Mouse (Mus musculus) ES-E14 (cell line): ENCODE measurements around the gene Nnmt. TPM values are rescaled to one million over a fixed set of nuclear protein-coding genes. Genes with fewer than 3 reads are reported as not detected.

Experiments
- DNase-seq: peaks from one replicate; pipeline ENCODE4 v3.0.0-alpha.2; 2013; ENCODE audit warnings: low read depth, low spot score
- H3K27ac ChIP-seq: 2 replicates; pipeline ENCODE4 v1.5.1; 2012; ENCODE audit warnings: low read depth, mild to moderate bottlenecking, low read length, moderate library complexity, mixed read lengths; ENCODE audit not compliant: poor library complexity, insufficient read depth, severe bottlenecking
- H3K36me3 ChIP-seq: 2 replicates; pipeline ENCODE4 v1.6.1; 2012; ENCODE audit warnings: mild to moderate bottlenecking, low read length, moderate library complexity, mixed read lengths; ENCODE audit not compliant: control insufficient read depth, poor library complexity, insufficient read depth, severe bottlenecking
- H3K4me1 ChIP-seq, 2 experiments: fragments of 150-350 bp in 1 of 2; sonication (generic) in 1 of 2; 2 replicates each; pipeline ENCODE4 v1.6.1; 2012; ENCODE audit warnings: low read length in 2 of 2, mild to moderate bottlenecking in 1 of 2, mixed read lengths in 1 of 2; ENCODE audit not compliant: control insufficient read depth in 2 of 2, insufficient read depth in 2 of 2, poor library complexity in 1 of 2
- H3K4me3 ChIP-seq, 2 experiments: fragments of 150-350 bp in 1 of 2; sonication (generic) in 1 of 2; 2 replicates each; pipeline ENCODE4 v1.5.1; 2012; ENCODE audit warnings: low read length in 2 of 2, low read depth in 1 of 2, mild to moderate bottlenecking in 1 of 2, mixed read lengths in 1 of 2; ENCODE audit not compliant: insufficient read depth in 1 of 2, poor library complexity in 1 of 2, severe bottlenecking in 1 of 2
- H3K9ac ChIP-seq: 2 replicates; pipeline ENCODE4 v1.6.1; 2012; ENCODE audit warnings: low read depth, mild to moderate bottlenecking, low read length, mixed read lengths; ENCODE audit not compliant: poor library complexity, insufficient read depth, severe bottlenecking
- H3K9me3 ChIP-seq: fragments of 150-350 bp; sonication (generic); 2 replicates; pipeline ENCODE4 v1.6.1; 2012; ENCODE audit warnings: low read depth, mild to moderate bottlenecking, low read length; ENCODE audit not compliant: control insufficient read depth, insufficient read depth
- CHD2 ChIP-seq: IDR thresholded peaks from 2 replicates; pipeline ENCODE4 v1.6.1; 2014; ENCODE audit warnings: mild to moderate bottlenecking, low read depth, low read length, inconsistent platforms
- HCFC1 ChIP-seq: IDR thresholded peaks from 2 replicates; pipeline ENCODE4 v1.6.1; 2012; ENCODE audit warnings: low read length, inconsistent platforms, borderline replicate concordance; ENCODE audit not compliant: insufficient read depth
- MAFK ChIP-seq: IDR thresholded peaks from 2 replicates; pipeline ENCODE4 v1.6.1; 2014; ENCODE audit warnings: mild to moderate bottlenecking, low read depth, low read length, inconsistent platforms; ENCODE audit not compliant: insufficient read depth
- ZC3H11A ChIP-seq: IDR thresholded peaks from 2 replicates; pipeline ENCODE4 v1.6.1; 2012; ENCODE audit warnings: low read depth, mild to moderate bottlenecking, inconsistent platforms, low read length, borderline replicate concordance
- ZNF384 ChIP-seq: IDR thresholded peaks from 2 replicates; pipeline ENCODE4 v1.6.1; 2012; ENCODE audit warnings: low read depth, low read length, inconsistent platforms
- in situ Hi-C, 2 experiments: fragments of 600-800 bp; cut with MboI; formaldehyde crosslinking; loops; one replicate each; pipeline ENCODE4 v1.15.1; 2025; ENCODE audit warnings: low sequenced_read_pairs in 2 of 2, inconsistent platforms in 1 of 2; ENCODE audit not compliant: unreplicated experiment in 2 of 2
- total RNA-seq: library from RNA; depleted of rRNA; stranded (reverse); fragments of 300-350 nt; gene quantifications from 2 replicates; pipeline ENCODE4 v1.2.3, GENCODE M21; 2012

The Nnmt gene
- total RNA-seq, 1 experiment: 0.31 TPM

- peak; percentile 15 for DNase-seq
- H3K27ac ChIP-seq: no peak overlapping the region
- H3K36me3 ChIP-seq: no peaks in the 10 kb centered on the region
- H3K4me3 ChIP-seq: no peak overlapping the region
- no peaks in the 10 kb centered on the region for H3K9me3 ChIP-seq
- in situ Hi-C loops: no loop called here
- H3K4me1 ChIP-seq: peaks cover 6 to 8% of the 10 kb centered on the region in 2 experiments; a peak in 1 of 4 replicates
- TF ChIP-seq ZC3H11A: no peak
- no peak for TF ChIP-seq CHD2
- no peak for TF ChIP-seq ZNF384
- no peak for TF ChIP-seq MAFK
- no peak for TF ChIP-seq HCFC1
- H3K9ac ChIP-seq: no peak overlapping the region
Measured at GRCm38 (mm10) chr9:48596924-48597323, 8.0 kb downstream of the Nnmt start.

GRCm38 (mm10) chr9:48593915-48594314 is 11.0 kb downstream of the Nnmt start:
- no peaks in the 10 kb centered on the region for H3K36me3 ChIP-seq
- H3K27ac ChIP-seq: no peak overlapping the region
- H3K9ac ChIP-seq: no peak overlapping the region
- no peaks in the 10 kb centered on the region for H3K9me3 ChIP-seq
- no peak overlapping the region for H3K4me3 ChIP-seq
- peaks cover 6 to 8% of the 10 kb centered on the region in 2 experiments; a peak in 1 of 4 replicates for H3K4me1 ChIP-seq
- in situ Hi-C loops: no loop called here
- TF ChIP-seq ZC3H11A (no peak), CHD2 (no peak), HCFC1 (no peak), ZNF384 (no peak), MAFK (no peak)
- DNase-seq: no peak

- no peaks in the 10 kb centered on the region for H3K36me3 ChIP-seq
- H3K4me1 ChIP-seq: 0 out of 4 replicates have a peak, but pooled peaks cover 0 to 2% of the 10 kb centered on the region in 2 experiments
- H3K9ac ChIP-seq: no peak overlapping the region
- no peak overlapping the region for H3K27ac ChIP-seq
- no peaks in the 10 kb centered on the region for H3K9me3 ChIP-seq
- no peak for DNase-seq
- TF ChIP-seq MAFK (no peak), ZC3H11A (no peak), ZNF384 (no peak), HCFC1 (no peak), CHD2 (no peak)
- H3K4me3 ChIP-seq: no peak overlapping the region
- in situ Hi-C loops: no loop called here
Measured at GRCm38 (mm10) chr9:48590606-48591005, 14.3 kb downstream of the Nnmt start.

GRCm38 (mm10) chr9:48586332-48586731 is 18.6 kb downstream of the Nnmt start:
- in situ Hi-C loops: no loop called here

GRCm38 (mm10) chr9:48580808-48581207 is 24.1 kb downstream of the Nnmt start:
- TF ChIP-seq HCFC1 (no peak), ZC3H11A (no peak), ZNF384 (no peak), CHD2 (no peak), MAFK (no peak)
- Histone ChIP-seq H3K9me3 (no peaks in the 10 kb centered on the region), H3K4me1 (no peaks in the 10 kb centered on the region), H3K27ac (no peak overlapping the region), H3K9ac (no peak overlapping the region), H3K36me3 (no peaks in the 10 kb centered on the region), H3K4me3 (no peak overlapping the region)
- no peak for DNase-seq
- in situ Hi-C loops: no loop called here

More at GRCm38 (mm10) chr9:48586332-48586731, 18.6 kb downstream of the Nnmt start:
- no peaks in the 10 kb centered on the region for H3K36me3 ChIP-seq
- no peaks in the 10 kb centered on the region for H3K9me3 ChIP-seq
- DNase-seq: peak; percentile 66
- H3K4me1 ChIP-seq: no peaks in the 10 kb centered on the region
- H3K27ac ChIP-seq: no peak overlapping the region
- no peak overlapping the region for H3K9ac ChIP-seq
- H3K4me3 ChIP-seq: no peak overlapping the region
- TF ChIP-seq ZC3H11A: peak; percentile 46; the same call in 1 of the 2 replicates
- no peak for TF ChIP-seq ZNF384
